Mouse (Mus musculus) kidney, adult 2 months (tissue): ENCODE data around the gene Sec14l3. TPM values are rescaled to one million over a fixed set of nuclear protein-coding genes. Genes with fewer than 3 reads are reported as not detected.

Experiments
- DNase-seq: peaks from one replicate; pipeline ENCODE4 v3.0.0; 2021
- H3K27ac ChIP-seq: fragments of 200-500 bp; 2 replicates; pipeline ENCODE4 v1.5.1; 2012; ENCODE audit warnings: low read depth, low read length, control low read depth, inconsistent platforms; ENCODE audit not compliant: insufficient read depth
- H3K27me3 ChIP-seq: fragments of 200-500 bp; replicated peaks from 2 replicates; pipeline ENCODE4 v1.6.1; 2012; ENCODE audit warnings: mild to moderate bottlenecking, moderate library complexity, low read length, inconsistent platforms; ENCODE audit not compliant: control insufficient read depth, insufficient read depth
- H3K36me3 ChIP-seq: fragments of 200-500 bp; 2 replicates; pipeline ENCODE4 v1.6.1; 2012; ENCODE audit warnings: mild to moderate bottlenecking, moderate library complexity, low read length, inconsistent platforms; ENCODE audit not compliant: control insufficient read depth, insufficient read depth
- H3K4me1 ChIP-seq: fragments of 200-500 bp; 2 replicates; pipeline ENCODE4 v1.6.1; 2011; ENCODE audit warnings: low read length; ENCODE audit not compliant: control insufficient read depth, insufficient read depth
- H3K4me3 ChIP-seq: fragments of 200-500 bp; 2 replicates; pipeline ENCODE4 v1.5.1; 2011; ENCODE audit warnings: mild to moderate bottlenecking, low read depth, low read length, control low read depth; ENCODE audit not compliant: insufficient read depth
- CTCF ChIP-seq: fragments of 200-500 bp; conservative IDR thresholded peaks from 2 replicates; pipeline ENCODE4 v1.5.1; 2011; ENCODE audit warnings: low read depth, mild to moderate bottlenecking, control low read depth, low read length, moderate library complexity, mixed read lengths; ENCODE audit not compliant: insufficient read depth, insufficient read length
- POLR2A ChIP-seq: fragments of 200-500 bp; IDR thresholded peaks from one replicate; pipeline ENCODE4 v1.6.1; 2011; ENCODE audit warnings: low read depth, low read length, control low read depth
- WGBS: fragments of 180-500 bp; shearing (Covaris S2); methylation state at CpG from one replicate; pipeline ENCODE4 v1.1.7; 2018; 5-methylcytosine and 5-hydroxymethylcytosine counted together
- polyA plus RNA-seq: library from polyadenylated mRNA; depleted of rRNA; stranded (reverse); fragments of >200 nt; gene quantifications from 2 replicates; pipeline ENCODE4 v1.2.3, GENCODE M21; 2012

The Sec14l3 gene
- polyA plus RNA-seq, 1 experiment = 8.8 TPM

DNA sequence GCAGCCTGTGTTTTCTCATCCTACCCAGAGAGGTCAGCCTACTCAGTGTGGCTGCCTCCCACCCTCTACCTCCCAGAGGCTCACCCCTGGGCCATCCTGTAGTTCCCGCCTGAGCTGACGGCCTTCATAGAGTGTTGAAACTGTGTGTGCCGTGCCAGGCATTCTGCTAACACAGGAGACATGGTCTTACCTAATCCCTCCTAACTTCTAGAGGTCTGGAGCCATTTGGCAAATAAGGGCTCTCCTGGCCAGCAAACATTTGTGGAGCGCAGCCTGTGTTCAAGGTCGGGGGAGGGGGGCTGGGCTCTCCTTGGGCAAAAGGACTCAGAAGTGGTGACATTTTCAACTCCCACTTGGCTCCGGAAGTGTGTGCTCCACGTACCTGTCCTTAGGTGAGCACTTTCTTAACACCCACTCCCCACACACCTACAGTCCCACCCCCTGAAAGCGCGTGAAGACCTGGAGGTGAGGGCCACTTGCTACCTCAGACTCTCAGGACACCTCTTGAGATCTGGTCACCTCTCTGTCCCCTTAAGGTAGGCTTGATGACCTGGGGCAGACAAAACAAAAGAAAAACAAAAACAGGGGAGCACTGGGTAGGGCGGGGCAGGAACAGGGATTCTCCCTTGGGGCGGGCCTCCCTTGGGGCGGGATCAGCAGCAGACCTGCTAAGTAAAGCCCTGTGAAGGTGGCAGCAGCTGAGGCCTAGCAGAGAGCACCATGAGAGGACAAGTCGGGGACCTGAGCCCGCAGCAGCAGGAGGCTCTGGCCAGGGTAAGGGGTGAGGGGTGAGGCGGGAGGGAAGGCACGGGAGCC, 33.3 kb upstream of the Sec14l3 start, which contains the start of gene Sec14l4:
Sec14l4 (plus strand) TSS at position 337 of the 816 bp plus-strand sequence.
- DNase-seq = no peak
- Histone ChIP-seq H3K36me3 (no peaks in the 10 kb centered on the region), H3K27ac (no peak within 1 kb of the TSS), H3K27me3 (no peaks in the 10 kb centered on the region), H3K4me3 (no peak within 1 kb of the TSS), H3K4me1 (no peaks in the 10 kb centered on the region)
- TF ChIP-seq CTCF (no peak; the same call in 1 of the 2 replicates), POLR2A (no peak)
- 55% methylated on average over 16 of the region's 16 CpGs for WGBS

DNA sequence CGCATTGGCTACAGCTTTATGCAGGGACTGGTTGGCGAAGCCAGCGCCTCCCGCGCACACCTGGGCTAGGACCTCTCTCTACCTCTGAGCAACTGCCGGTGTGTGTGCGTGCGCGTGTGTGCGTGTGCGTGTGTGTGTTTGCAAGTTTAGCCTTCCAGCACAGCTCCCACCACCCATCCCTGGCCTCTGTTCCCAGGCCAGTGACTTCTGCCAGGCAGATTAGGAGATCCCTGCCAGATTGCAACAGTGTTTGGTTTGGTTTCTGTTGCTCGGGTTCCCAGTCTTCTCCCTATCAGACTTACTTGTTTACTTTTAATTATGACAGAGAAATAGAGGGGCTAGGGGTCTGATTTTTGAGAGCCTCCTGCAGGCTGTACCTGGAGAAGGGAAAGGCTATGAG, 32.7 kb upstream of the Sec14l3 start:
- TF ChIP-seq POLR2A = no peak
- no peak for TF ChIP-seq CTCF
- 46% methylated on average over 12 of the region's 12 CpGs for WGBS
- Histone ChIP-seq H3K36me3 (no peaks in the 10 kb centered on the region), H3K27me3 (no peaks in the 10 kb centered on the region), H3K4me1 (no peaks in the 10 kb centered on the region), H3K4me3 (no peak overlapping the region), H3K27ac (no peak overlapping the region)
- DNase-seq = no peak

DNA sequence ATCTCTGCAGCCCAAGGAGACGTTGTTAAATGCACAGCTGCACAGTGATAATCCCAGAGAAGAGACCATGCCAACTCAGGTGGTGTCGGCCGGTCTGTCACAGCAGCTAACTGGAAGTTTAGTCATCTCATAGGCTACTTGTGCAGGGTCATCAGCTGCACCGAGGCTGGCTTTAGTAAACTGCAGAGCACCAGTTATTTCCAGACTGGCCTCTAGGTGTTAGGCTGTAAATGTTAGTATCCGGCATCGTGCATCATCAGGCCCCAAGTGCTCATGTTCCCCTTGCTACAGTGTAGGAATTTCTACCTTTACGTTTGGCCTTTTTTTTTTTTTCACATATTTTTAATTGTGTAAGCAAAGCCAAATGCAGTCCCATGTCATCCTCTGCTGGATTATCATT, 31.2 kb upstream of the Sec14l3 start:
- Histone ChIP-seq H3K4me3 (no peak overlapping the region), H3K27me3 (no peaks in the 10 kb centered on the region), H3K4me1 (no peaks in the 10 kb centered on the region), H3K36me3 (no peaks in the 10 kb centered on the region), H3K27ac (no peak overlapping the region)
- WGBS = 64% methylated on average over 7 of the region's 7 CpGs
- no peak for DNase-seq
- TF ChIP-seq CTCF (no peak; the same call in 1 of the 2 replicates), POLR2A (no peak)

- 84% methylated on average over 4 of the region's 4 CpGs for WGBS
- no peaks in the 10 kb centered on the region for H3K27me3 ChIP-seq
- no peak for DNase-seq
- no peaks in the 10 kb centered on the region for H3K36me3 ChIP-seq
- TF ChIP-seq POLR2A (no peak), CTCF (no peak)
- no peak overlapping the region for H3K4me3 ChIP-seq
- H3K27ac ChIP-seq = no peak overlapping the region
- H3K4me1 ChIP-seq = no peaks in the 10 kb centered on the region
Observed at GRCm38 (mm10) chr11:4034169-4034568, 30.5 kb upstream of the Sec14l3 start.

DNA sequence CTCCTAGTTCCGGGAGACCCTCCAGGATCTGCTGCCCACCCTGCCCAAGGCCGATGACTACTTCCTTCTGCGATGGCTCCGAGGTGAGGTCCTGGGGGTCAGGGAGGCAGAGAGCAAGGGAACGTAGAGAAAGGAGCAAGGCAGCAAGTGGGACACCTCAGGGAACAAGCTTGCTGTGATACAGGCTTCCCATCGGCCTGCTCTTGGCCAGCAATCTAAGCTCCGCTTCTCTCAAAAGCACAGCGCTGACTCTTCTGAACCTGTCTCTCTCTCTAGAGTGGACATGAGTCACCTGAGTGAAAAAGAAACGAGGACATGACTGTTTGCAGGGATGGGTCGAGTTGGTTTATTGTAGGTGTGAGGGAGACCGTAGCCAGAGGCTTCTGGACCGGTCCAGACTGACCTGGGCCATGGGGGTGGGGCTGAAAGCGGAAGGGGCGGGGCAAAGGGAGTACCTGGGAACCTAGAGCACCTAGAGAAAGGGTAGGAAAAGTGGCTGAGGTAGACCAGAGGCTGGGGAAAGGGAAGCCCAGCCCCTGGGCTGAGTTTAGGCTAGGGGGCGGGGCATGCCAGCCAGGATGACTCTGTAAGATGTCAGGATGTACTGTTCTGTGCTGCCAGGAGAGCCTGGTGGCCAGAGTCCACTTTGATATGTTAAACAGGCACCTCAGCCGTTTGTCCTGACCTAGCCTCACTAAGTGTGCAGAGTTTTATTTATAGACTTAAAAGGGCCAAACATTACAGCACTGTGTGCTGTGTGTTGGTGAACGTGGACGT, 29.3 kb upstream of the Sec14l3 start:
- no peaks in the 10 kb centered on the region for H3K27me3 ChIP-seq
- no peak overlapping the region for H3K4me3 ChIP-seq
- DNase-seq = peak; percentile 63
- H3K4me1 ChIP-seq = no peaks in the 10 kb centered on the region
- WGBS = 61% methylated on average over 18 of the region's 18 CpGs
- H3K36me3 ChIP-seq = no peaks in the 10 kb centered on the region
- TF ChIP-seq CTCF (no peak), POLR2A (no peak)
- no peak overlapping the region for H3K27ac ChIP-seq

GRCm38 (mm10) chr11:4035916-4036315, 28.7 kb upstream of the Sec14l3 start:
- no peak for DNase-seq
- Histone ChIP-seq H3K36me3 (no peaks in the 10 kb centered on the region), H3K27me3 (no peaks in the 10 kb centered on the region), H3K4me3 (no peak overlapping the region), H3K4me1 (no peaks in the 10 kb centered on the region), H3K27ac (no peak overlapping the region)
- TF ChIP-seq POLR2A = no peak
- TF ChIP-seq CTCF = no peak
- 84% methylated on average over 6 of the region's 6 CpGs for WGBS
